Mouse (Mus musculus): ENCODE data around the gene Meis2.

The Meis2 gene

GRCm38 (mm10) chr2:116049710-116050109 is 15.9 kb downstream of the Meis2 start:
- no peak for DNase-seq (ENCODE audit: low spot score in 2 of 2)

- DNase-seq (ENCODE audit: low spot score in 2 of 2), result no peak
Measured at GRCm38 (mm10) chr2:116047365-116047764, 18.3 kb downstream of the Meis2 start.

GRCm38 (mm10) chr2:116045048-116045447 is 20.6 kb downstream of the Meis2 start:
- DNase-seq (ENCODE audit: low spot score in 2 of 2), result no peak

- no peak for DNase-seq (ENCODE audit: low spot score in 2 of 2)
Measured at GRCm38 (mm10) chr2:116042934-116043698, 22.5 kb downstream of the Meis2 start.

- DNase-seq (ENCODE audit: low spot score in 2 of 2), result no peak
Measured at GRCm38 (mm10) chr2:116042447-116042846, 23.2 kb downstream of the Meis2 start.

- no peak for DNase-seq (ENCODE audit: low spot score in 2 of 2)
Measured at GRCm38 (mm10) chr2:116041683-116042262, 23.9 kb downstream of the Meis2 start.

GRCm38 (mm10) chr2:116035345-116035744 is 30.3 kb downstream of the Meis2 start:
- no peak for DNase-seq (ENCODE audit: low spot score in 2 of 2)

- DNase-seq (ENCODE audit: low spot score in 2 of 2), result no peak
Measured at GRCm38 (mm10) chr2:116028127-116028526, 37.5 kb downstream of the Meis2 start.

GRCm38 (mm10) chr2:116022876-116023275 is 42.8 kb downstream of the Meis2 start:
- no peak for DNase-seq (ENCODE audit: low spot score in 2 of 2)

- no peak for DNase-seq (ENCODE audit: low spot score in 2 of 2)
Measured at GRCm38 (mm10) chr2:116021931-116022330, 43.7 kb downstream of the Meis2 start.

- no peak for DNase-seq (ENCODE audit: low spot score in 2 of 2)
Measured at GRCm38 (mm10) chr2:116021046-116021445, 44.6 kb downstream of the Meis2 start.

- DNase-seq (ENCODE audit: low spot score in 2 of 2), result no peak
Measured at GRCm38 (mm10) chr2:116020451-116020951, 45.1 kb downstream of the Meis2 start.

- DNase-seq (ENCODE audit: low spot score in 2 of 2), result no peak
Measured at GRCm38 (mm10) chr2:116019959-116020358, 45.7 kb downstream of the Meis2 start.

- DNase-seq (ENCODE audit: low spot score in 2 of 2), result no peak
Measured at GRCm38 (mm10) chr2:116019466-116019794, 46.2 kb downstream of the Meis2 start.

GRCm38 (mm10) chr2:116018781-116019465 is 46.7 kb downstream of the Meis2 start:
- DNase-seq (ENCODE audit: low spot score in 2 of 2), result no peak

- no peak for DNase-seq (ENCODE audit: low spot score in 2 of 2)
Measured at GRCm38 (mm10) chr2:116015520-116015919, 50.1 kb downstream of the Meis2 start.

GRCm38 (mm10) chr2:116010469-116010868 is 55.2 kb downstream of the Meis2 start:
- no peak for DNase-seq (ENCODE audit: low spot score in 2 of 2)

GRCm38 (mm10) chr2:116010061-116010460 is 55.6 kb downstream of the Meis2 start:
- no peak for DNase-seq (ENCODE audit: low spot score in 2 of 2)

GRCm38 (mm10) chr2:116009097-116009970 is 56.3 kb downstream of the Meis2 start:
- DNase-seq (ENCODE audit: low spot score in 2 of 2), result peak; percentile 27 to 52

- no peak for DNase-seq (ENCODE audit: low spot score in 2 of 2)
Measured at GRCm38 (mm10) chr2:116002354-116002753, 63.3 kb downstream of the Meis2 start.

GRCm38 (mm10) chr2:116001352-116002138 is 64.1 kb downstream of the Meis2 start:
- no peak for DNase-seq (ENCODE audit: low spot score in 2 of 2)

Data from frontal cortex, postnatal 36 days (tissue).